Mouse (Mus musculus) hindbrain, embryonic 11.5 days (tissue): Measurements from ENCODE around the gene 4930455H04Rik. TPM values are rescaled to one million over a fixed set of nuclear protein-coding genes. Genes with fewer than 3 reads are reported as not detected.
A peak's percentile ranks its signal among the peaks of the same experiment; 100 is the strongest.

ENCODE experiments used
- ATAC-seq: fragments of 200-750 bp; cut with Nextera tagmentation; 2 replicates; pipeline ENCODE4 v1.8.0; 2017; ENCODE audit warnings: mild to moderate bottlenecking, moderate TSS enrichment, moderate library complexity; ENCODE audit not compliant: low FRiP score
- DNase-seq: peaks from one replicate; pipeline ENCODE4 v3.0.0-alpha.2; 2015; ENCODE audit warnings: low spot score
- H3K27ac ChIP-seq: fragments of 300-500 bp; sonication (generic); 2 replicates; pipeline ENCODE4 v1.5.1; 2014; ENCODE audit warnings: mild to moderate bottlenecking, low read depth, low read length
- H3K27me3 ChIP-seq: fragments of 300-500 bp; sonication (generic); 2 replicates; pipeline ENCODE4 v1.6.1; 2014; ENCODE audit warnings: mild to moderate bottlenecking, low read length, moderate library complexity, mixed read lengths; ENCODE audit not compliant: control insufficient read depth, insufficient read depth
- H3K36me3 ChIP-seq: fragments of 300-500 bp; sonication (generic); 2 replicates; pipeline ENCODE4 v1.6.1; 2014; ENCODE audit warnings: mild to moderate bottlenecking, low read length, moderate library complexity, mixed read lengths; ENCODE audit not compliant: control insufficient read depth, insufficient read depth
- H3K4me1 ChIP-seq: fragments of 300-500 bp; sonication (generic); replicated peaks from 2 replicates; pipeline ENCODE4 v1.6.1; 2014; ENCODE audit warnings: low read length, mixed read lengths; ENCODE audit not compliant: control insufficient read depth, insufficient read depth
- H3K4me2 ChIP-seq: fragments of 300-500 bp; sonication (generic); replicated peaks from 2 replicates; pipeline ENCODE4 v1.6.1; 2014; ENCODE audit warnings: mild to moderate bottlenecking, low read depth, low read length
- H3K4me3 ChIP-seq: fragments of 300-500 bp; sonication (generic); 2 replicates; pipeline ENCODE4 v1.5.1; 2014; ENCODE audit warnings: low read depth, low read length
- H3K9ac ChIP-seq: fragments of 300-500 bp; sonication (generic); 2 replicates; pipeline ENCODE4 v1.6.1; 2014; ENCODE audit warnings: low read depth, low read length
- H3K9me3 ChIP-seq: fragments of 300-500 bp; sonication (generic); 2 replicates; pipeline ENCODE4 v1.6.1; 2016; ENCODE audit warnings: low read length; ENCODE audit not compliant: control insufficient read depth
- WGBS: fragments of 180-500 bp; shearing (Covaris S2); extraction: QIAGEN DNeasy Blood & Tissue Kit; methylation state at CpG from one replicate; pipeline ENCODE4 v1.1.7; 2014; 5-methylcytosine and 5-hydroxymethylcytosine counted together
- polyA plus RNA-seq: library from polyadenylated mRNA; unstranded; fragments of >200 nt; fragmentation: Nextera tagmentation; extraction: Ambion mirVana; gene quantifications from 2 replicates; pipeline ENCODE4 v1.2.1, GENCODE M21; 2014

The 4930455H04Rik gene
- polyA plus RNA-seq, 1 experiment from 2014 or later = not detected

- no peak for ATAC-seq
- H3K4me1 ChIP-seq = peaks cover 4% of the 10 kb centered on the region; the same call in 1 of the 2 replicates
- no peaks in the 10 kb centered on the region for H3K36me3 ChIP-seq
- peak; percentile 20 for DNase-seq
- H3K27me3 ChIP-seq = no peaks in the 10 kb centered on the region
- no peak overlapping the region for H3K27ac ChIP-seq
- no peak overlapping the region for H3K9ac ChIP-seq
- 60% methylated on average over 5 of the region's 5 CpGs for WGBS
- no peak overlapping the region for H3K4me3 ChIP-seq
- H3K4me2 ChIP-seq = no peak overlapping the region
- no peaks in the 10 kb centered on the region for H3K9me3 ChIP-seq
Measured at GRCm38 (mm10) chr3:116969786-116970185, 1.7 kb downstream of the 4930455H04Rik start.

- Histone ChIP-seq H3K9ac (no peak overlapping the region), H3K4me2 (no peak overlapping the region), H3K36me3 (no peaks in the 10 kb centered on the region), H3K4me3 (no peak overlapping the region), H3K27ac (no peak overlapping the region), H3K4me1 (no peaks in the 10 kb centered on the region), H3K27me3 (no peaks in the 10 kb centered on the region), H3K9me3 (no peaks in the 10 kb centered on the region)
- DNase-seq = no peak
- ATAC-seq = no peak
- 83% methylated on average over 9 of the region's 9 CpGs for WGBS
Measured at GRCm38 (mm10) chr3:116981811-116982575, 13.9 kb downstream of the 4930455H04Rik start.

GRCm38 (mm10) chr3:116985042-116985455, 17.0 kb downstream of the 4930455H04Rik start:
- H3K4me1 ChIP-seq = no peaks in the 10 kb centered on the region
- no peak overlapping the region for H3K4me3 ChIP-seq
- H3K27me3 ChIP-seq = no peaks in the 10 kb centered on the region
- H3K9ac ChIP-seq = no peak overlapping the region
- no peak overlapping the region for H3K4me2 ChIP-seq
- no peaks in the 10 kb centered on the region for H3K36me3 ChIP-seq
- H3K9me3 ChIP-seq = no peaks in the 10 kb centered on the region
- no peak overlapping the region for H3K27ac ChIP-seq
- DNase-seq (no peak), ATAC-seq (no peak)
- WGBS = 70% methylated on average over 1 of the region's 1 CpGs

GRCm38 (mm10) chr3:116985741-116986140, 17.7 kb downstream of the 4930455H04Rik start:
- no peak overlapping the region for H3K9ac ChIP-seq
- DNase-seq (no peak), ATAC-seq (no peak)
- no peak overlapping the region for H3K27ac ChIP-seq
- 85% methylated on average over 1 of the region's 1 CpGs for WGBS
- H3K27me3 ChIP-seq = no peaks in the 10 kb centered on the region
- no peaks in the 10 kb centered on the region for H3K4me1 ChIP-seq
- H3K4me3 ChIP-seq = no peak overlapping the region
- no peaks in the 10 kb centered on the region for H3K36me3 ChIP-seq
- no peaks in the 10 kb centered on the region for H3K9me3 ChIP-seq
- H3K4me2 ChIP-seq = no peak overlapping the region

GRCm38 (mm10) chr3:116986451-116986850, 18.4 kb downstream of the 4930455H04Rik start:
- WGBS = 66% methylated on average over 2 of the region's 2 CpGs
- Histone ChIP-seq H3K4me3 (no peak overlapping the region), H3K9me3 (no peaks in the 10 kb centered on the region), H3K27ac (no peak overlapping the region), H3K4me1 (no peaks in the 10 kb centered on the region), H3K4me2 (no peak overlapping the region), H3K9ac (no peak overlapping the region), H3K27me3 (no peaks in the 10 kb centered on the region), H3K36me3 (no peaks in the 10 kb centered on the region)
- DNase-seq (no peak), ATAC-seq (no peak)

GRCm38 (mm10) chr3:116988221-116988620, 20.2 kb downstream of the 4930455H04Rik start:
- Histone ChIP-seq H3K4me3 (no peak overlapping the region), H3K9me3 (no peaks in the 10 kb centered on the region), H3K36me3 (no peaks in the 10 kb centered on the region), H3K27ac (no peak overlapping the region), H3K4me2 (no peak overlapping the region), H3K27me3 (no peaks in the 10 kb centered on the region), H3K4me1 (no peaks in the 10 kb centered on the region), H3K9ac (no peak overlapping the region)
- ATAC-seq (no peak), DNase-seq (no peak)
- 88% methylated on average over 3 of the region's 3 CpGs for WGBS

GRCm38 (mm10) chr3:116991180-116991579, 23.1 kb downstream of the 4930455H04Rik start:
- H3K27ac ChIP-seq = no peak overlapping the region

GRCm38 (mm10) chr3:116993011-116993410, 24.9 kb downstream of the 4930455H04Rik start:
- no peak for DNase-seq
- H3K4me1 ChIP-seq = no peaks in the 10 kb centered on the region
- WGBS = 86% methylated on average over 2 of the region's 2 CpGs
- no peak for ATAC-seq
- no peak overlapping the region for H3K4me3 ChIP-seq
- no peak overlapping the region for H3K4me2 ChIP-seq
- H3K36me3 ChIP-seq = no peaks in the 10 kb centered on the region
- no peak overlapping the region for H3K9ac ChIP-seq
- H3K27me3 ChIP-seq = no peaks in the 10 kb centered on the region
- H3K27ac ChIP-seq = no peak overlapping the region
- no peaks in the 10 kb centered on the region for H3K9me3 ChIP-seq

More at GRCm38 (mm10) chr3:116991180-116991579, 23.1 kb downstream of the 4930455H04Rik start:
- H3K4me1 ChIP-seq = no peaks in the 10 kb centered on the region
- H3K36me3 ChIP-seq = no peaks in the 10 kb centered on the region
- H3K4me3 ChIP-seq = no peak overlapping the region
- no peak overlapping the region for H3K9ac ChIP-seq
- WGBS = 91% methylated on average over 2 of the region's 2 CpGs
- H3K4me2 ChIP-seq = no peak overlapping the region
- ATAC-seq (no peak), DNase-seq (no peak)
- no peaks in the 10 kb centered on the region for H3K9me3 ChIP-seq
- no peaks in the 10 kb centered on the region for H3K27me3 ChIP-seq
